Mouse (Mus musculus) gastrocnemius, adult 2 months (tissue): ENCODE data around the gene Rnf208. TPM values are rescaled to one million over a fixed set of nuclear protein-coding genes. Genes with fewer than 3 reads are reported as not detected.

ENCODE experiments used
- DNase-seq: peaks from one replicate; pipeline ENCODE4 v3.0.0; 2022
- H3K27ac ChIP-seq: fragments of 200-600 bp; 2 replicates; pipeline ENCODE4 v1.8.1; 2022; ENCODE audit warnings: mild to moderate bottlenecking
- H3K4me3 ChIP-seq: fragments of 200-600 bp; 2 replicates; pipeline ENCODE4 v1.8.1; 2022; ENCODE audit warnings: mild to moderate bottlenecking, moderate library complexity
- CTCF ChIP-seq: fragments of 200-600 bp; IDR thresholded peaks from 2 replicates; pipeline ENCODE4 v1.8.1; 2022; ENCODE audit warnings: antibody characterized with exemption, mild to moderate bottlenecking, moderate library complexity
- intact Hi-C: fragments of 180-260 bp; cut with DNase I; formaldehyde crosslinking; loops from one replicate; pipeline ENCODE4 v1.15.1; 2025
- total RNA-seq, 2 experiments: library from RNA; stranded (reverse); gene quantifications; 2 replicates each; pipeline ENCODE4 v1.2.3; 2021

The Rnf208 gene
- total RNA-seq, 2 experiments from 2014 or later, result 0.39 to 0.56 TPM

- H3K27ac ChIP-seq, result peak overlapping the region; percentile 85
- intact Hi-C loops, result no loop called here
- DNase-seq, result no peak
- no peak for TF ChIP-seq CTCF
- peak overlapping the region; percentile 91 for H3K4me3 ChIP-seq
Measured at GRCm38 (mm10) chr2:25261870-25262269, 19.8 kb downstream of the Rnf208 start.

- H3K27ac ChIP-seq, result peak within 1 kb of the TSS; percentile 85
- peak; percentile 97 for DNase-seq
- intact Hi-C loops, result no loop called here
- no peak for TF ChIP-seq CTCF
- H3K4me3 ChIP-seq, result peak within 1 kb of the TSS; percentile 91
Measured at GRCm38 (mm10) chr2:25262291-25262767, 20.3 kb downstream of the Rnf208 start, which contains the start of gene Tprn. Gene Tprn (plus strand): TSS chr2:25262618.

- Histone ChIP-seq H3K4me3 (peak overlapping the region; percentile 91), H3K27ac (peak overlapping the region; percentile 85)
- peak; percentile 55 for DNase-seq
- intact Hi-C loops, result no loop called here
- no peak for TF ChIP-seq CTCF
Measured at GRCm38 (mm10) chr2:25262795-25263622, 21.0 kb downstream of the Rnf208 start.

- H3K4me3 ChIP-seq, result peak overlapping the region; percentile 91
- no peak for TF ChIP-seq CTCF
- H3K27ac ChIP-seq, result peak overlapping the region; percentile 85
- intact Hi-C loops, result no loop called here
- no peak for DNase-seq
Measured at GRCm38 (mm10) chr2:25263623-25264285, 21.7 kb downstream of the Rnf208 start.

GRCm38 (mm10) chr2:25264286-25264660 is 22.2 kb downstream of the Rnf208 start:
- H3K4me3 ChIP-seq, result peak overlapping the region; percentile 91
- peak overlapping the region; percentile 85 for H3K27ac ChIP-seq
- intact Hi-C loops, result no loop called here
- DNase-seq, result no peak
- no peak for TF ChIP-seq CTCF

GRCm38 (mm10) chr2:25264851-25265250 is 22.8 kb downstream of the Rnf208 start:
- H3K4me3 ChIP-seq, result peak overlapping the region; percentile 91
- no peak for DNase-seq
- TF ChIP-seq CTCF, result no peak
- intact Hi-C loops, result no loop called here
- H3K27ac ChIP-seq, result peak overlapping the region; percentile 85

GRCm38 (mm10) chr2:25265897-25266656 is 24.0 kb downstream of the Rnf208 start:
- TF ChIP-seq CTCF, result no peak
- peak; percentile 49 for DNase-seq
- H3K27ac ChIP-seq, result peak overlapping the region; percentile 85
- peak overlapping the region; percentile 91 for H3K4me3 ChIP-seq
- intact Hi-C loops, result no loop called here

GRCm38 (mm10) chr2:25266720-25267119 is 24.7 kb downstream of the Rnf208 start:
- Histone ChIP-seq H3K27ac (peak overlapping the region; percentile 85), H3K4me3 (peak overlapping the region; percentile 91)
- no peak for TF ChIP-seq CTCF
- intact Hi-C loops, result no loop called here
- peak; percentile 62 for DNase-seq

GRCm38 (mm10) chr2:25267241-25267640 is 25.2 kb downstream of the Rnf208 start:
- no peak for DNase-seq
- intact Hi-C loops, result no loop called here
- Histone ChIP-seq H3K4me3 (no peak overlapping the region), H3K27ac (peak overlapping the region; percentile 85)
- TF ChIP-seq CTCF, result no peak

GRCm38 (mm10) chr2:25267746-25268309 is 25.8 kb downstream of the Rnf208 start:
- DNase-seq, result no peak
- Histone ChIP-seq H3K27ac (peak overlapping the region; percentile 85), H3K4me3 (no peak overlapping the region)
- intact Hi-C loops, result no loop called here
- TF ChIP-seq CTCF, result no peak

GRCm38 (mm10) chr2:25271827-25272511 is 29.9 kb downstream of the Rnf208 start, which contains the start of the genes Ssna1 and Anapc2:
Gene Ssna1 (minus strand): TSS chr2:25272438.
Gene Anapc2 (plus strand): TSS chr2:25272478.
- peak; percentile 98 for DNase-seq
- Histone ChIP-seq H3K4me3 (peak within 1 kb of the TSS; percentile 98), H3K27ac (peak within 1 kb of the TSS; percentile 97)
- intact Hi-C loops, result loop anchor here (5.0 kb wide), 2 partner anchors 60 to 80 kb away; partner anchors contain the start of gene Man1b1
- TF ChIP-seq CTCF, result peak; percentile 53
